In genomic region chr7:95814865-95815264, GRCm38 (mm10) we compare ENCODE assay signal across 18 mouse cellular contexts.
DNase-seq lines count a peak whose midpoint lies in the region; ATAC-seq and TF ChIP-seq lines count a peak whose summit lies in the region.
"Had no signal": no experiment of that assay in that cellular context is flagged by ENCODE, and none has a peak within 500 bp of the region (broad histone marks: within the 10 kb centered on the region; RNA-seq: fewer than 3 reads in every experiment).

No protein-coding gene starts in this region.

- H3K27me3 ChIP-seq in forebrain, embryonic 11.5 days (ENCODE audit: control insufficient read depth, insufficient read depth, low read length), result no peaks in the 10 kb centered on the region
- no peaks in the 10 kb centered on the region for H3K27me3 ChIP-seq in forebrain, embryonic 12.5 days
- no peaks in the 10 kb centered on the region for H3K27me3 ChIP-seq in lung, postnatal 0 days (replicated peaks; ENCODE audit: insufficient read depth, low read length)
- no peaks in the 10 kb centered on the region for H3K27me3 ChIP-seq in limb, embryonic 11.5 days (ENCODE audit: control insufficient read depth, insufficient read depth, low read length)
- H3K27me3 ChIP-seq: CH12.LX; heart, embryonic 15.5 days; limb, embryonic 15.5 days had no signal

- H3K9ac ChIP-seq in forebrain, embryonic 11.5 days (ENCODE audit: low read length), result no peak overlapping the region
- H3K9ac ChIP-seq in forebrain, embryonic 12.5 days, result no peak overlapping the region
- no peak overlapping the region for H3K9ac ChIP-seq in lung, postnatal 0 days (replicated peaks; ENCODE audit: low read depth)
- H3K9ac ChIP-seq in limb, embryonic 11.5 days (ENCODE audit: low read length), result no peak overlapping the region
- H3K9ac ChIP-seq: heart, embryonic 15.5 days; limb, embryonic 15.5 days had no signal

- DNase-seq in forebrain, embryonic 11.5 days (ENCODE audit: low spot score), result no peak
- peak; percentile 34 for DNase-seq in lung, postnatal 0 days (ENCODE audit: low spot score)
- no peak for DNase-seq in lung, postnatal 10 days
- peak; percentile 44 for DNase-seq in embryo, embryonic 10.5 days (ENCODE audit: low spot score)
- peak; percentile 23 for DNase-seq in limb, embryonic 11.5 days (ENCODE audit: low spot score)
- no peak for DNase-seq in cerebellum, adult 11 months
- no peak for DNase-seq in thymus, postnatal 36 days
- DNase-seq: adrenal gland, postnatal 14 days; cerebellum, adult 2 months; gastrocnemius, postnatal 14 days; heart, adult 2 months; right cerebral cortex, adult 18-20 months had no signal

- H3K4me1 ChIP-seq in forebrain, embryonic 11.5 days (replicated peaks; ENCODE audit: control insufficient read depth, insufficient read depth, low read length), result peaks cover 3% of the 10 kb centered on the region; the same call in 1 of the 2 replicates
- H3K4me1 ChIP-seq in forebrain, embryonic 12.5 days, result peaks cover 8% of the 10 kb centered on the region
- H3K4me1 ChIP-seq in lung, postnatal 0 days (ENCODE audit: insufficient read depth, low read depth, low read length), result no peaks in the 10 kb centered on the region; the same call in 1 of the 2 replicates
- H3K4me1 ChIP-seq in limb, embryonic 11.5 days (ENCODE audit: control insufficient read depth, insufficient read depth, low read length), result peaks cover 4% of the 10 kb centered on the region; the same call in 1 of the 2 replicates
- H3K4me1 ChIP-seq: heart, embryonic 15.5 days; limb, embryonic 15.5 days had no signal

- H3K36me3 ChIP-seq in forebrain, embryonic 11.5 days (ENCODE audit: control insufficient read depth, insufficient read depth, low read length), result no peaks in the 10 kb centered on the region
- no peaks in the 10 kb centered on the region for H3K36me3 ChIP-seq in forebrain, embryonic 12.5 days (replicated peaks)
- H3K36me3 ChIP-seq in lung, postnatal 0 days (ENCODE audit: insufficient read depth, low read length), result no peaks in the 10 kb centered on the region
- no peaks in the 10 kb centered on the region for H3K36me3 ChIP-seq in limb, embryonic 11.5 days (ENCODE audit: control insufficient read depth, insufficient read depth, low read length)
- H3K36me3 ChIP-seq: heart, embryonic 15.5 days; limb, embryonic 15.5 days had no signal

- no peak overlapping the region for H3K4me2 ChIP-seq in forebrain, embryonic 11.5 days (ENCODE audit: low read depth, low read length, severe bottlenecking)
- H3K4me2 ChIP-seq in forebrain, embryonic 12.5 days, result no peak overlapping the region
- no peak overlapping the region for H3K4me2 ChIP-seq in lung, postnatal 0 days (replicated peaks; ENCODE audit: low read depth, low read length)
- H3K4me2 ChIP-seq in limb, embryonic 11.5 days (ENCODE audit: low read depth, severe bottlenecking), result no peak overlapping the region
- H3K4me2 ChIP-seq: heart, embryonic 15.5 days; limb, embryonic 15.5 days had no signal

- peak; percentile 44; the same call in 1 of the 2 replicates for ATAC-seq in forebrain, embryonic 11.5 days (replicated peaks; ENCODE audit: low FRiP score)
- no peak for ATAC-seq in forebrain, embryonic 12.5 days (ENCODE audit: low FRiP score)
- ATAC-seq in lung, postnatal 0 days, result no peak
- ATAC-seq in limb, embryonic 11.5 days (ENCODE audit: insufficient number of reproducible peaks, low FRiP score, low TSS enrichment, low read depth), result no peak

- WGBS in forebrain, embryonic 11.5 days, result 4% methylated on average over 2 of the region's 2 CpGs
- WGBS in forebrain, embryonic 12.5 days, result 7% methylated on average over 2 of the region's 2 CpGs
- whole genome bisulfite sequencing in lung, postnatal 0 days, result 36% methylated on average over 2 of the region's 2 CpGs
- WGBS in limb, embryonic 11.5 days, result 39% methylated on average over 2 of the region's 2 CpGs

- no peaks in the 10 kb centered on the region for H3K9me3 ChIP-seq in forebrain, embryonic 11.5 days (ENCODE audit: control insufficient read depth, low read length)
- no peaks in the 10 kb centered on the region for H3K9me3 ChIP-seq in forebrain, embryonic 12.5 days
- no peaks in the 10 kb centered on the region for H3K9me3 ChIP-seq in lung, postnatal 0 days (ENCODE audit: low read length)
- H3K9me3 ChIP-seq in limb, embryonic 11.5 days (ENCODE audit: control insufficient read depth, low read length), result no peaks in the 10 kb centered on the region
- H3K9me3 ChIP-seq: heart, embryonic 15.5 days; limb, embryonic 15.5 days had no signal

- H3K4me3 ChIP-seq in forebrain, embryonic 11.5 days (ENCODE audit: low read depth, low read length), result no peak overlapping the region
- H3K4me3 ChIP-seq in forebrain, embryonic 12.5 days (replicated peaks), result no peak overlapping the region
- no peak overlapping the region for H3K4me3 ChIP-seq in lung, postnatal 0 days (ENCODE audit: low read depth, low read length)
- H3K4me3 ChIP-seq in limb, embryonic 11.5 days (ENCODE audit: low read depth, low read length), result no peak overlapping the region
- H3K4me3 ChIP-seq: erythroblast, embryonic 14.5 days; heart, adult 2 months; heart, embryonic 15.5 days; limb, embryonic 15.5 days had no signal

- H3K27ac ChIP-seq in forebrain, embryonic 11.5 days (ENCODE audit: low read depth, low read length), result no peak overlapping the region
- no peak overlapping the region for H3K27ac ChIP-seq in forebrain, embryonic 12.5 days
- no peak overlapping the region for H3K27ac ChIP-seq in lung, postnatal 0 days (ENCODE audit: low read length)
- H3K27ac ChIP-seq in limb, embryonic 11.5 days (replicated peaks; ENCODE audit: low read depth, low read length), result no peak overlapping the region
- H3K27ac ChIP-seq: heart, adult 2 months; heart, embryonic 15.5 days; kidney, postnatal 0 days; limb, embryonic 15.5 days had no signal

- no peak for TF ChIP-seq EP300 in lung, postnatal 0 days (IDR thresholded peaks at IDR 0.05)

- no peak for TF ChIP-seq CTCF in lung, postnatal 0 days (IDR thresholded peaks at IDR 0.05)

Comparison
In these comparisons a context has a peak if more than half of its experiments do, and no peak if none do; other contexts are left out.
1. DNase-seq: peak in lung, postnatal 0 days (single experiment), embryo, embryonic 10.5 days (single experiment) and limb, embryonic 11.5 days (single experiment); none in forebrain, embryonic 11.5 days (single experiment), lung, postnatal 10 days (single experiment), cerebellum, adult 11 months (single experiment) and thymus, postnatal 36 days (0 of 2).